Mouse (Mus musculus): ENCODE results near the gene Otx2. TPM values are rescaled to one million over a fixed set of nuclear protein-coding genes. Genes with fewer than 3 reads are reported as not detected.

Otx2 gene
- polyA plus RNA-seq, 1 experiment from 2014 or later = 13.9 TPM

GRCm38 (mm10) chr14:48652256-48652655, 21.4 kb downstream of the Otx2 start:
- Histone ChIP-seq H3K4me1 (replicated peaks; ENCODE audit: control insufficient read depth, insufficient read depth, low read length) (no peaks in the 10 kb centered on the region; the same call in 1 of the 2 replicates), H3K36me3 (ENCODE audit: control insufficient read depth, insufficient read depth, low read length) (no peaks in the 10 kb centered on the region), H3K4me3 (ENCODE audit: low read depth, low read length) (no peak overlapping the region), H3K27me3 (ENCODE audit: control insufficient read depth, insufficient read depth, low read length) (peaks cover 65% of the 10 kb centered on the region), H3K4me2 (replicated peaks; ENCODE audit: low read depth, low read length) (no peak overlapping the region), H3K9ac (ENCODE audit: low read depth, low read length) (no peak overlapping the region), H3K27ac (ENCODE audit: low read depth, low read length) (no peak overlapping the region), H3K9me3 (ENCODE audit: control insufficient read depth, low read length) (no peaks in the 10 kb centered on the region)
- 11% methylated on average over 12 of the region's 12 CpGs for WGBS
- ATAC-seq (ENCODE audit: low FRiP score) = no peak
- DNase-seq (ENCODE audit: low spot score) = peak; percentile 46

- H3K4me1 ChIP-seq (replicated peaks; ENCODE audit: control insufficient read depth, insufficient read depth, low read length) = no peaks in the 10 kb centered on the region; the same call in 1 of the 2 replicates
- peak; percentile 25; the same call in 1 of the 2 replicates for ATAC-seq (ENCODE audit: low FRiP score)
- peaks cover 60% of the 10 kb centered on the region for H3K27me3 ChIP-seq (ENCODE audit: control insufficient read depth, insufficient read depth, low read length)
- peak; percentile 47 for DNase-seq (ENCODE audit: low spot score)
- no peaks in the 10 kb centered on the region for H3K9me3 ChIP-seq (ENCODE audit: control insufficient read depth, low read length)
- no peak overlapping the region for H3K4me3 ChIP-seq (ENCODE audit: low read depth, low read length)
- no peak overlapping the region for H3K9ac ChIP-seq (ENCODE audit: low read depth, low read length)
- 2% methylated on average over 25 of the region's 26 CpGs for WGBS
- no peak overlapping the region for H3K27ac ChIP-seq (ENCODE audit: low read depth, low read length)
- no peaks in the 10 kb centered on the region for H3K36me3 ChIP-seq (ENCODE audit: control insufficient read depth, insufficient read depth, low read length)
- H3K4me2 ChIP-seq (replicated peaks; ENCODE audit: low read depth, low read length) = no peak overlapping the region
These were observed 22.0 kb downstream of the Otx2 start for GRCm38 (mm10) chr14:48651471-48652211.

GRCm38 (mm10) chr14:48641462-48642395, 31.9 kb downstream of the Otx2 start:
- Histone ChIP-seq H3K27me3 (ENCODE audit: control insufficient read depth, insufficient read depth, low read length) (no peaks in the 10 kb centered on the region), H3K27ac (ENCODE audit: low read depth, low read length) (no peak overlapping the region), H3K9me3 (ENCODE audit: control insufficient read depth, low read length) (no peaks in the 10 kb centered on the region), H3K4me3 (ENCODE audit: low read depth, low read length) (no peak overlapping the region), H3K4me1 (replicated peaks; ENCODE audit: control insufficient read depth, insufficient read depth, low read length) (no peaks in the 10 kb centered on the region), H3K36me3 (ENCODE audit: control insufficient read depth, insufficient read depth, low read length) (no peaks in the 10 kb centered on the region), H3K9ac (ENCODE audit: low read depth, low read length) (no peak overlapping the region), H3K4me2 (replicated peaks; ENCODE audit: low read depth, low read length) (no peak overlapping the region)
- WGBS = 79% methylated on average over 12 of the region's 12 CpGs
- no peak for ATAC-seq (ENCODE audit: low FRiP score)
- DNase-seq (ENCODE audit: low spot score) = no peak

GRCm38 (mm10) chr14:48633141-48633540, 40.5 kb downstream of the Otx2 start:
- DNase-seq (ENCODE audit: low spot score) = no peak
- WGBS = 88% methylated on average over 3 of the region's 3 CpGs

GRCm38 (mm10) chr14:48632335-48632734, 41.3 kb downstream of the Otx2 start:
- DNase-seq (ENCODE audit: low spot score) = no peak
- no peaks in the 10 kb centered on the region for H3K9me3 ChIP-seq (ENCODE audit: control insufficient read depth, low read length)
- 90% methylated on average over 8 of the region's 8 CpGs for WGBS
- no peak for ATAC-seq (ENCODE audit: low FRiP score)
- no peaks in the 10 kb centered on the region for H3K4me1 ChIP-seq (replicated peaks; ENCODE audit: control insufficient read depth, insufficient read depth, low read length)
- H3K27me3 ChIP-seq (ENCODE audit: control insufficient read depth, insufficient read depth, low read length) = no peaks in the 10 kb centered on the region
- H3K9ac ChIP-seq (ENCODE audit: low read depth, low read length) = no peak overlapping the region
- H3K4me3 ChIP-seq (ENCODE audit: low read depth, low read length) = no peak overlapping the region
- H3K4me2 ChIP-seq (replicated peaks; ENCODE audit: low read depth, low read length) = no peak overlapping the region
- H3K36me3 ChIP-seq (ENCODE audit: control insufficient read depth, insufficient read depth, low read length) = no peaks in the 10 kb centered on the region
- H3K27ac ChIP-seq (ENCODE audit: low read depth, low read length) = no peak overlapping the region

More at GRCm38 (mm10) chr14:48633141-48633540, 40.5 kb downstream of the Otx2 start:
- no peak overlapping the region for H3K4me3 ChIP-seq (ENCODE audit: low read depth, low read length)
- H3K9ac ChIP-seq (ENCODE audit: low read depth, low read length) = no peak overlapping the region
- H3K4me2 ChIP-seq (replicated peaks; ENCODE audit: low read depth, low read length) = no peak overlapping the region
- H3K27ac ChIP-seq (ENCODE audit: low read depth, low read length) = no peak overlapping the region
- no peaks in the 10 kb centered on the region for H3K9me3 ChIP-seq (ENCODE audit: control insufficient read depth, low read length)
- no peaks in the 10 kb centered on the region for H3K36me3 ChIP-seq (ENCODE audit: control insufficient read depth, insufficient read depth, low read length)
- H3K27me3 ChIP-seq (ENCODE audit: control insufficient read depth, insufficient read depth, low read length) = no peaks in the 10 kb centered on the region
- no peaks in the 10 kb centered on the region for H3K4me1 ChIP-seq (replicated peaks; ENCODE audit: control insufficient read depth, insufficient read depth, low read length)
- ATAC-seq (ENCODE audit: low FRiP score) = no peak

GRCm38 (mm10) chr14:48631486-48631885, 42.1 kb downstream of the Otx2 start:
- no peak overlapping the region for H3K4me3 ChIP-seq (ENCODE audit: low read depth, low read length)
- H3K36me3 ChIP-seq (ENCODE audit: control insufficient read depth, insufficient read depth, low read length) = no peaks in the 10 kb centered on the region
- H3K27me3 ChIP-seq (ENCODE audit: control insufficient read depth, insufficient read depth, low read length) = no peaks in the 10 kb centered on the region
- H3K9ac ChIP-seq (ENCODE audit: low read depth, low read length) = no peak overlapping the region
- no peak overlapping the region for H3K4me2 ChIP-seq (replicated peaks; ENCODE audit: low read depth, low read length)
- H3K4me1 ChIP-seq (replicated peaks; ENCODE audit: control insufficient read depth, insufficient read depth, low read length) = no peaks in the 10 kb centered on the region
- DNase-seq (ENCODE audit: low spot score) (no peak), ATAC-seq (ENCODE audit: low FRiP score) (no peak)
- H3K9me3 ChIP-seq (ENCODE audit: control insufficient read depth, low read length) = no peaks in the 10 kb centered on the region
- no peak overlapping the region for H3K27ac ChIP-seq (ENCODE audit: low read depth, low read length)
- 80% methylated on average over 2 of the region's 2 CpGs for WGBS

GRCm38 (mm10) chr14:48629404-48629803, 44.2 kb downstream of the Otx2 start:
- Histone ChIP-seq H3K4me1 (replicated peaks; ENCODE audit: control insufficient read depth, insufficient read depth, low read length) (no peaks in the 10 kb centered on the region), H3K4me2 (replicated peaks; ENCODE audit: low read depth, low read length) (no peak overlapping the region), H3K36me3 (ENCODE audit: control insufficient read depth, insufficient read depth, low read length) (no peaks in the 10 kb centered on the region), H3K27ac (ENCODE audit: low read depth, low read length) (no peak overlapping the region), H3K9ac (ENCODE audit: low read depth, low read length) (no peak overlapping the region), H3K9me3 (ENCODE audit: control insufficient read depth, low read length) (no peaks in the 10 kb centered on the region), H3K27me3 (ENCODE audit: control insufficient read depth, insufficient read depth, low read length) (no peaks in the 10 kb centered on the region), H3K4me3 (ENCODE audit: low read depth, low read length) (no peak overlapping the region)
- DNase-seq (ENCODE audit: low spot score) = no peak
- no peak for ATAC-seq (ENCODE audit: low FRiP score)
- WGBS = 92% methylated on average over 9 of the region's 9 CpGs

- DNase-seq (ENCODE audit: low spot score) (no peak), ATAC-seq (ENCODE audit: low FRiP score) (no peak)
These were observed 47.3 kb downstream of the Otx2 start for GRCm38 (mm10) chr14:48626271-48626670.

More at GRCm38 (mm10) chr14:48626271-48626670, 47.3 kb downstream of the Otx2 start:
- H3K9ac ChIP-seq (ENCODE audit: low read depth, low read length) = no peak overlapping the region
- whole genome bisulfite sequencing = 74% methylated on average over 4 of the region's 4 CpGs
- H3K4me2 ChIP-seq (replicated peaks; ENCODE audit: low read depth, low read length) = no peak overlapping the region
- no peak overlapping the region for H3K27ac ChIP-seq (ENCODE audit: low read depth, low read length)
- H3K27me3 ChIP-seq (ENCODE audit: control insufficient read depth, insufficient read depth, low read length) = no peaks in the 10 kb centered on the region
- H3K36me3 ChIP-seq (ENCODE audit: control insufficient read depth, insufficient read depth, low read length) = no peaks in the 10 kb centered on the region
- H3K4me1 ChIP-seq (replicated peaks; ENCODE audit: control insufficient read depth, insufficient read depth, low read length) = no peaks in the 10 kb centered on the region
- H3K4me3 ChIP-seq (ENCODE audit: low read depth, low read length) = no peak overlapping the region
- no peaks in the 10 kb centered on the region for H3K9me3 ChIP-seq (ENCODE audit: control insufficient read depth, low read length)

Measured in hindbrain, embryonic 11.5 days (tissue).